Mouse (Mus musculus): ENCODE data around the gene Tmc2.

Tmc2 gene

DNA sequence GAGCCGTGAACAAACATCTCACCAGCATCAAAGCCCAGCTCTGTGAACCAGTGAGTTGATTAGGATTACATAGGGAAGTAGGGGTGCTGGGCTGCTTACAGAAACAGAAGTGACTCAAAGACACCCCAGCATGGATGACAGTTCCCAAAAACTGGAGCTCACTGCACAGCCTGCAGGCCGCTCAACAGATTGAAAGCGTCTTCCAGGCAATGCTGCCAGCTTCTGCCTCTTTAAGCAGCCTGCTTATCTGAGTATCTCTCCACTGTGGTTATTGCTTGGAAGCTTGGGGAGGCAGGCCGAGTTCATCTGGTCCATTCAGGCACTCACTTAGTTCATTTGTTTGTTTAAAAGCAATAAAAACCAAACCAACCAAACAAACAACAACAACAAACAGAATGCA, 61.8 kb downstream of the Tmc2 start:
- no peak for DNase-seq (ENCODE audit: low spot score)

DNA sequence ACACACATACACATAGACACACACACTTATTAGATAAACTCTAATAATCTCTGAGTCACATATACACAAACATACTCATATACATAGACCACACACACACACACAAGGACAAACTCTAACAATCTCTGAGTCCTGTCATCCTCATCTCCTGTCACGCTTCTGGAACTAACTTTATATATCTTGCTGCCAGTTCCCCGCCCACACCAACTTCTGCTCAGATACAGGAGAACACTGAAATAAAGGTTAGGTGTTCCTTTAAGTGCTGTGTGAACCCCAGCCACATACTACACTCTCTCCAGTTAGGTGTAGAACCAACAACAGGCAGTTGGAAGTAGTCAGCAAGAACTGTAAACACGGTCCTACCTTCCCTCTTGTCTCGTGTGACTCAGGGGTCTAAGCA, 65.8 kb downstream of the Tmc2 start:
- DNase-seq (ENCODE audit: low spot score), result no peak

DNA sequence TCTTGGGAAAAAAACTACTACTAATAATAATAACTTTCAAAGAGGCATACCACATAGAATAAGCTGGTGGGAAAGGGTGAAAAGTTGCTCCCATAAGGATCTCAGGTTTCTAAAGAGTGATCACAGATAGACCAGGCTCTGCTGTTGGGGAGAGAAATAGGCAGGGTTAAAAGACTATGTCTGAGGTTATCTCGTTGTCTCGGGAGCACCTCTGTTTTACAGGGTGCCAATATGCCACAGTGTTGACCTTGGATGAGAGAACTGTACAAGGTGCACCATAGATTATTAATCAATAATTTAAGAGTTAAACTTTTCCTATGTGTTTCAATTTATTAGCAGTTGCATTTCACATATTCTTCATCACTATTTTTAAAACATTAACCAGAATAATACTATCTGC, 66.9 kb downstream of the Tmc2 start:
- DNase-seq (ENCODE audit: low spot score), result no peak

DNA sequence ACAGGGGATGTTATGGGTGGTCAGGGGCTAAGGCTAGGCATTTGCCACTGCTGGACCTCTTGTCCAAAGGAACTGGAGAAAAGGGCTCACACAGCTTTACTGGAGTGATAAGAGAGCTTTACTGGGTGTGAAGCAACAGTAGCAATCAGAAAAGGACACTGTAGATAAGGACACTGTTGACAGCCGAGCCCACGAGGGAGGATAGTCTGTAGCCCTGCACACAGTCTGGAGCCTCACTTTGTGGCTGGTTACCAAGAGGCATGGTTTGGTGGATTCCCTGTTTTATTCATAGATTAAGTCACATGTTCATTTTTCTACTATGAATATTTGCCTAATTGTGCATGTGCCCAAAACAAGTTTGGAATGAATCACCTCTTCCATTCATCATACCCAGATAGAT, 67.4 kb downstream of the Tmc2 start:
- DNase-seq (ENCODE audit: low spot score), result no peak

DNA sequence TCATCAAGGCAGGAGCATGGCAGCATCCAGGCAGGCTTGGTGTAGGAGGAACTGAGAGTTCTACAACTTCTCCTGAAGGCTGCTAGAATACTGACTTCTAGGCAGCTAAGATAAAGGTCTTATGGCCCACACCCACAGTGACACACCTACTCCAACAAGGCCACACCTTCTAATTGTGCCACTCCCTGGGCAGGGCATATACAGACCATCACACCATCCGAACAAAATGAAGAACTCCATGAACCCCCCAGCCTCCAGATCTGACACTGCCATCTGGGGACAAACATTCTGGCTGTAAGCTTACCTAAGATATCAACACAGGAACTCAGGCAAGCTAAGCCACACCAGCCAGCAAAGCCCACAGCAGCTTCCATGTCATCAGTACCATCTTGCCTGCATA, 70.5 kb downstream of the Tmc2 start:
- no peak for DNase-seq (ENCODE audit: low spot score)

DNA sequence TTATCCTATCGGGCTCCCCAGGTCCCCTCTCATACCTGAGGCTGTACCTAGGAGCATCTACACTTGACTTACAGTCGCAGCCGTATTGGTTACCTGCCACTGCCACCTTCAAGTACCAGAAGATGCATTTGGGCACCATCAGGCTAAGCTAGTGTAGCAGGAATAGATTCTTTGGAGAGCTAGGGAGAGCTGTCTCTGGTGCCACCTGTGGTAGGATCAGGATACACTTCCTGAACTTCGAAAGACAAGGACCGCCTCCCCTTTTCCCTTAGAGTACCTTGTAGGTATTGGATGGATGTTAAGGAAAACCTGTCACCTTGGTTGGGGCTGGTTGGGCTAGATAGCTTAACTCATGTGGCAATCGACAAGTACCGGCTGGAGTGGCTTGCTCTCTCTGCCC, 73.1 kb downstream of the Tmc2 start:
- no peak for DNase-seq (ENCODE audit: low spot score)

DNA sequence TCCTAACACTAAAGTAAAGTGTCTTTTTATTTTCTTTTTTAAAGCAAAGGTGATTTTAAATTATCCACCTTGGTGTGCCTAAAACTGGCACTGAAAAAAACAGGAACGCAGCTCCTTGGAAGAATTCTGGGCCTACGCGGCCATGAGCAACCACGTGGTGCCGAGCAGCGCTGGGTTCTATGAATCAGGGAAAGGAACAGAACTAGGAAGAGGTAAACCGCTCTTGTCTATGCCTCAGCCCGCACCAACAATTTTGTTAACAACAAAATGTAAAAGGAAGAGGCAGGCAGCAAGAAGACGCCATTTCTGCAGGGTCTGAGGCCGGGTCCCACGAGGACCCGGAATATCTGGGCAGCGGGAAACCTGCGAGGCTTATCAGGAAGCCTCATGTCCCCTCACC, 78.7 kb downstream of the Tmc2 start:
- DNase-seq (ENCODE audit: low spot score), result peak; percentile 46

DNA sequence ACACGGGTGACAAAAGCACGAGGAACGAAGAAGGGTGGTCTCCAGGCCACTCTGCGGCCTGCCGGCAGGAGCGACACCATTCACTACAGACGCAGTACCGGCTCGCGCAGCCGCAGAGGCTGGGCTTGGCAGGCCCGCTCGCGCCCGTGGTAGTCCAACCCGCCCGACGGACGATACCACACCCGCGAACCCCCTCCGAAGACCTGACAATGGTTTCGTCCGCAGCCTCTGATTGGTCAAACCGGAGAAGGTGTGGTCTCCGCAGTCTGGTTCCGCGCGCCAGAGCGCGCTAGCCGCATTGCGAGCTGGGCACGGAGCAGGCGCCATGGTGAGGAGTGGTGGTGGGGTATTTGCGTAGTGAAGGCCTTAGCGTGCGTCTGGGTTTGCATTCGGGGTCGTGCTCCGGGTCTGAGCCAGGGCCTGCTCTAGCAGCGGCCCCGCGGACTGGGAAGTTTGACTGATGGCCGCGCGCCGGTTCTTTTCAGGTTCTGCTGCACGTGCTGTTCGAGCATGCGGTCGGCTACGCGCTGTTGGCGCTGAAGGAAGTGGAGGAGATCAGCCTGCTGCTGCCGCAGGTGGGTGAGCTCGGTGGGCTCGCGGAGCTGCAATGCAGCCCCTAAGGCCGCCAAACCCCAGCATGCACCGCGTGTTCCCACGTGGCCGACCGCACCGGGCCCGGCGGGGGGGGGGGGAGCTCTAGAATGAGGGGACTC, 79.3 kb downstream of the Tmc2 start, which contains the start of gene Nop56:
Gene Nop56 (plus strand): TSS at position 282 of the 713 bp plus-strand sequence.
- peak; percentile 99 for DNase-seq (ENCODE audit: low spot score)

DNA sequence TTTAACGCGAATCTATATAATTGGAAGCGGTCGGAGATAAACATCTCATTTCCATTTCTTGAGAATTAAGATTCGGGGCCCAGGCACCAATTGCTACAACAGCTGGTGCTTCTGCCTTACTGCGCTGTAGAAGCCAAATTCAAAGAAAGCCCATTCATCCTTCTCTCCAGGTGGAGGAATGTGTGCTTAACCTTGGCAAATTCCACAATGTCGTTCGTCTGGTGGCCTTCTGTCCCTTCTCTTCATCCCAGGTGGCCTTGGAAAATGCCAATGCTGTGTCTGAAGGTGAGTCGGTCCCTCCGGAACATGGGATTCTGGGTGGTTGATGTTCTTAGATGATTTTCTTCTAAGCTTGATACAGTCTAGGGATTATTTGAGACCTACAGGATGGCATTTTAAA, 79.9 kb downstream of the Tmc2 start:
- DNase-seq (ENCODE audit: low spot score), result no peak

DNA sequence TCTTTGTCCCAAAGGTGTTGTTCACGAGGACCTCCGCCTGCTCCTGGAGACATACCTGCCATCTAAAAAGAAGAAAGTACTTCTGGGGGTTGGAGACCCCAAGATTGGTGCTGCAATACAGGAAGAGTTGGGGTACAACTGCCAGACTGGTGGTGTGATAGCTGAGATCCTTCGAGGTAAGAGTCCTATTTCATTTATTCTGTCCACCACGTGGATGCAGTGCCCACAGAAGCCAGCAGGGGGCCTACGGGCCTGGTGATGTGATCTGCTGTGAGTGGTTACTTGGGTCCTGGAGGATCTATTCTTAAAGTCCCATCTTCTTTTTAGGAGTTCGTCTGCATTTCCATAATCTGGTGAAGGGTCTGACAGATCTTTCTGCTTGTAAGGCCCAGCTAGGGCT, 80.7 kb downstream of the Tmc2 start:
- peak; percentile 72 for DNase-seq (ENCODE audit: low spot score)

DNA sequence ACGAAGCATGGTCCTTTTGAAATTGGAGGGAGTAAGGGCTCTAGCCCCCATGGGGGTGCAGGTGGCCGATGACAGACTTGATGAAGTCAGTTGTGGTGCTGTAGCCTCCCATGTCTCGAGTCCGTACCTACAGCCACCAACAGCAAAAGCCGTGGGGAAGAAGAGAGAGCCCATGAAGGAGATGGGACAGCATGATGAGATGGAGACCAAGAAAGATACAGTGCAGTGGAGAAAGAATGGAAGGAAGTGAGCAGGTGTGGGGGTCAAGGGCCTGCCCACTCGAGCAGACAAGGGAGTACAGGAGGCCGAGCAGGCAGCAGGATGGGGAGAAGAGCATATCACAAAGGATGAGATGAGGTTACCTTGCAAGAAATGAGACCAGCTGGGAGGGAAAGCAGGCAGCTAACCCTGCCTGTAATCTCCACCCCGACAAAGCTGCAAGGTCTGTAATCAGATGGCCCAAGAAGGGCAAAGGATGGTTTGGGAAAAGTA, 84.7 kb downstream of the Tmc2 start:
- DNase-seq (ENCODE audit: low spot score), result no peak

DNA sequence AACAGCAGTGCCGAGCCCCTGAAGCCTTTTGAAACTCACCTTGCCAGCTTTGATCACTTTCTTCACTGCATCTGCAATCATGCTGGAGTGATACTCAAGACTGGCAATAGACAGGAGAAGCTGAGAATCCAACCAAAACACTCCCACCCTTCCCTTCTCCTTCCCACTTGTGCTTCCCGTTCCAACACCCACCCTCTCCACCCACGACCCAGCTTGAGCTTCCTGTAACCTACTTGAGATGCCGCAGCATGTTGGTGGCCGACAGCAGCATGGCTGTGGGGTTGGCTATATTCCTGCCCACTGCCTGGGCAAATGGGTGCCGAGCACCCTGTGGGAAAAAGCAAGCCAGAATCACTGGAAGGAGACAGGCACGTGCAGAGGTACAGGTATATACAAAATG, 85.2 kb downstream of the Tmc2 start:
- DNase-seq (ENCODE audit: low spot score), result no peak

DNA sequence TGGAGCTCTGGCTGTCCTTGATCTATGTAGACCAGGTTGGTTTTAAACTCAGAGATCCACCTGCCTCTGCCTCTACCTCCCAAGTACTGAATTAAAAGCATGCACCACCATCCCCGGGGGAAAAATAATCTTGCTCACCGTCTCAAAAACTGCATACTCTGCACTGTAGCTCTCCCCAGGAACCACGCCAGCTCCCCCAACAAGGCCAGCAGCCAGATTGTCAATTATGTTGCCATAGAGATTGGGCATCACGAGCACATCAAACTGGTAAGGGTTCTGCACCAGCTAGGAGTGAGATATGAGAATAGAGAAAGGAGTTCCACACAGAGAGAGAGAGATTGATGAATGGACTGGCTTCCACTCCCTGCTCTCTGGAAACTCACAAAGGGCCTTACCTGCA, 85.8 kb downstream of the Tmc2 start:
- no peak for DNase-seq (ENCODE audit: low spot score)

DNA sequence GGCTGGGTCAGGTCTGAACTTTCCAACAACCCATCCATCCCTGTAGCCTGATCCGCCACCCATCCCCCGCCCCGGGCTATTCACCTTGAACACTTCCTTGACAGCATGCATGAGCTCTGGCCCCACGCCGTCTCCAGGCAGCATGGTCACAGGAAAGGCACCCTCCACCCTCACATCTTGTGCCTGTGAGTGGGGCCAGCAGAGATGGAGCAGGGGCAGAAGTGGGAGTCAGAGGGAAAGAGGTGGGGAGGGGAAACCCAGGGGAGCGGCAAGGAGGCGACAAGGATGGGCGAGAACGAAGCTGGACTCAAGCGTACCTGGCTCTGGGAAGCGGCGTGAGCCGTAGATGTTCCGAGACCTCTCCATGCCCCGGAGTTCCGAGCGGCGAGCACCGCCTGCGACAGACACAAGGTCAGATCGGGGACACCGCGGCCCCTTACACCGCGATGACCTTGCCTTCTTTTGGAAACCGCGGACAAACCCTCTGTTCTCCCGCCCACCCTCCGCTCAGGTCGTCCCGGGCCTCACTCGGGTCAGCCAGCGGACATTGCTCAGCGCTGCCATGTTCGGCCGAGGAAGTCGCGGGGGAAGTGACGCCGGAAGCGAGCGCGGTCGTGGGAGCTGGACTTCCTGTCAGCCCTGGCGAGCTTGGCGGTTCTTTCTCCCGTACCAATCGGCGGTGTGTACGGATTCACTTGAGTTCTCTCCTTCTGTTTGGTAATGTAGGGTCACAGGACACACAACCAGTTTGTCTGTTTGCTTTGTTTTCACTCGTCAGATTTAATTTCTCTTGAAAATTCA, 89.1 kb downstream of the Tmc2 start, which contains the start of gene Idh3b:
Gene Idh3b (minus strand): TSS at position 694 of the 801 bp plus-strand sequence.
- peak; percentile 89 for DNase-seq (ENCODE audit: low spot score)

DNA sequence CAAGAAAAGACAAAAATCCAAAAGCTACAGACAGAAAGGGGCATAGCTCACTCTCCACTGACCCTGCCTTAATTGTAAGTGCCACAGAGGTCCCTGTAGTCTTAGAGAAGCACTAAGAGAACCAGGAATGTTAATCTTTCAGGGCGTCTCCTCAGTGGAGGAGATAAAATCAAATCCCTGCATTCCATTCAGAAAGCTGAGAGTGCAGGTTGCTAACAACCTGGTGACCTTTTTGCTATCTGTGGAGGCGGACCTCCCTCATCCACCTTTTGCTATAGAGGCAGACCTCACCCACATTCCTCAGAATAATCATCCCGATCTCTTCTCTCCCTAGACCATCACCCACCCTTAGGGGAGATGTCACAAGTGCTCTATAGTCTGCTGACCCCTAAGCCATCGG, 94.1 kb downstream of the Tmc2 start:
- no peak for DNase-seq (ENCODE audit: low spot score)

DNA sequence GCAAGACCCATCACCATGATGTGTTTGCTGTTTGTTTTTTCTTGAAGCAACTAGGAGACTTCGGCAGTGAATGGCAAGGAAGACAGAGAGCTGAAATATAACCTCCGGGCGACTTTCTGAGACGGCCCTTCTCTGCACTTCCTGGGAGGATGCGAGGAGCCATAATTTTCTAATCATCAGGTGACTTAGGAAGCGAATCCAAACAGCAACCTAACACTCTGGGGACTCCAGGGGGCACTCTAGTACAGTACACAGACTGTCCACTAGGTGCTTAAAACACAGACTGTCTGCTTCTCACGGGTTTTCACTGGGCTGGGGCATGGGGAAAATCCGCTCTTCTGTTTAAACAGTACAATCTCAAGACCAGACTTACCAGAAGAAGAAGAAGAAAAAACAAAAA, 96.4 kb downstream of the Tmc2 start:
- DNase-seq (ENCODE audit: low spot score), result peak; percentile 72

DNA sequence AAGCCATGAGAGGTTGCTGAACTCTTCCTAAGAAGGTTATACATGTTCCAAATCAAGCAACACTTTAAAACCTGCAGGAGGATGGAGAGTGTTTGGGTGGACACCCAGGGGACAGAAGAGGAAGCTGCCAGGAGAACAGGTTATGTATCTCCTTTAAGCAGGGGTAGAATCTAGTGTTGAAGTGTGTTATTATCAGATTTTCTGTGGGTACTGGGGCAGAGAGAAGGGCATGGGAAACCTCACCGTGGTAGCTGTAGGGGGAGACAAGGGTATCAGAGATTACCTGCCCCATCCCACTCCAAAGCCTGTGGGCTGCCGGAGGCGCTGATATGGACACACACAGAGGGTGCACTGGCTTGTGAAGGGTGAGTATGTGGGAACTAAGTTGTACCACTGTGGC, 98.0 kb downstream of the Tmc2 start:
- no peak for DNase-seq (ENCODE audit: low spot score)

DNA sequence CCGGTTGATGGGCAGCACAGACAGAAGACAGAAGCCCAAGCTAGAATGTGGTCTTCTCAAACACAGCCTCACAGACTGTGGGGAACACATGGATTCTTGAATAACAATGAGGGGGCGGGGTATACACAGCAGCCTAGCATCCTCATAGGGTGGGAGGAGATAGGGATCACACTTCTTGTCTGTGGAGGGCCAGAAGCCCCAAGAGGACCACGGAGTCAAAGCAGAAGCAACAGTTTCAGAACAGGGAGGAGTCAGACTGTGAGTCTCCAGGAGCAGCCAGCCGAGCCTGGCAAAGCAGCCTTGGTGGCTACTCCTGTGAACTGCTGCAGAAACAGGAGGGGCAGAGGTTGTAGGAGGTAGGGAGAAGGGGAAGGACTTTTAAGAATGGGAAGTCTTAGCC, 98.5 kb downstream of the Tmc2 start:
- no peak for DNase-seq (ENCODE audit: low spot score)

DNA sequence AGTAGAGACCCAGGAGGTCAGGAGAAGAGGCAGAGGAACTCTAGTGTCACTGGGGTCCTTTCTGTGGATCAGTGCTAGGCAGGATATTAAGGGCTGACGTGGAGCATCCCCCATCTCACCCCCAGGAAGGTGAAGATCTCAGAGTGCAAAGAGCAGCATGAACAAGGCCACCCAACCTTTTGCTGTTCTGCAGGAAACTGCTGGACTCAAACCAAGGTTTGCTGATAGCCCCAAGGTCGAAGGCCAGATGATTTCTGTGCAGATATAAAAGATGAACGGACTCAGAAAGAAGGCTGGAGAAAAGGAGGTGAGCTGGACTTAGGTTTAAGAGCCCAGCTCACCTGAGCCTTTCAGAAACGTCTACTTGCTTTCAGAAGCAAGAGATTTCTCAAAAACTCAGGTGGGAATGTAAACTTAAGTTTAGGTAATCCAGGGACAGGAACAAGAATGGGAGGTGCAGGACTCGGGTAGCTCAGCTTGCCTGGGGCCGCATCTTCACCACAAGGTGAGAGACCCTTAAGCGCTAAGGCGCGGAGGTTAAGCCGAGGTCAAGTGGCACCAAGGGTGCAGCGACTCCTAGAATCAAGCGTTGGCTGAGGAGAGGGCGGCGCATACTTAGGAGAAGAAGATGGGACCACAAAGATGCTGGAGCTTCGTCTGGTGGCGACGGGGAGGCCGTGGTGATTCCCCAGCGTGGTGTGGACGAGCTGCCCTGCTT, 99.4 kb downstream of the Tmc2 start:
- no peak for DNase-seq (ENCODE audit: low spot score)

DNA sequence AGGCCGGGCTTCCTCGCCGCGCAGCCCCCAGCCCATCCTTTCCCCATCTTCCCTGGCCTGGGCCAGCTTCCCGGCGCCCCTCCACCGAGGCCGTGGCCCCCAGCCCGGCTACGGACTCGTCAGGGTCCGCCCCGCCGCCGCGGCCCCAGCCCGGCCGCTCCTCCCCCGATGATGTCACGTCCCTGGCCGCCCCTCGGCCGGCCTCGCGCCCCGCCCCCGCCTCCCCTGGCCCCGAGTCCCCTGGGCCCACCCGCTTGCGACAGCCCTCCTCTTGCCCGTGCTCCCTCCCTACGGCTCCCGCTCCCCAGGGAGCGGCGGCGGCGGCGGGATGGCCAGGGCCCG, 99.9 kb downstream of the Tmc2 start, which contains the start of gene Ebf4:
Gene Ebf4 (plus strand): TSS at position 234 of the 342 bp plus-strand sequence.
- no peak for DNase-seq (ENCODE audit: low spot score)

DNA sequence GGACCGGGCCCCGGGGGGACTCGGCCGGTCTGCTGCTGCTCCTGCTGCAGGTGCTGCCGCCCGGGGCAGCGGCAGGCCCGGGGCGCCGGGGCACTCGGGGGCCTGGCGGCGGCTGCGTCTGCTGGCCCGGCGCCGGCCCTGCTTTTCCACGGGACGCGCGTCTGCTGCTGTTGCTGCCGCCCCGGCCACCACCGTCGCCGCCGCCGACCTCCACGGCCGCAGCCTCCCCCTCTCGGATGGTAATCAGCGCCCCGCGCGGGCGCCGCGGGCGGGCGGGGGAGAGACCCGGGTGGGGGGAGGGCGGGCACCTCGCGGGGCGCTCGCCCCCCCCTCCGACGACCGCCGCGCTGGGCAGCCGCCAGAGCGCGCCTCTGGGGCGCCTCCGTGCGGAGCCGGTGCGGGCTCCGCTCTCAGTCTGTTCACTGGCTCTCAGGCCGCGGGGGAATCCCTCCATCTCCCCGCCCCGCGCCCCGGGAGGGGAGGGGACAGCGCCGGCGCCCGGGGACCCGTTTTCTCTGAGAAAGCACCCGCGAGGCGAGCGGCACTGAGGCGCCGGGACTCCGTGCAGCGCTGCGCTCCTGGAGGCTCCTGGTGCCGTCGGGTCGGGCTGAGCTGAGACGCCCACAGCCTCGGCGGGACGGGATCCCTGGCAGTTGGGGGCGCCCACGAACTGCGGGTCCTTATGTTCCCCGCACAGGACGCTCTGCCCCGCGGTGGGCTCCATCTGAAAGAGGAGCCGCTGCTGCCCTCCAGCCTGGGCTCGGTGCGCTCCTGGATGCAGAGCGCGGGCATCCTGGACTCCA, 100.5 kb downstream of the Tmc2 start:
- no peak for DNase-seq (ENCODE audit: low spot score)
